Mouse (Mus musculus) mesoderm, embryonic 11.5 days (tissue): ENCODE data around the gene P4ha3.
"Not testable (repeated sequence)": the region's sequence is repeated elsewhere in the genome, so short reads cannot be mapped to it uniquely, and the experiment has no call there.

Experiments used
- DNase-seq: peaks from one replicate; pipeline ENCODE4 v3.0.0-alpha.2; 2012; ENCODE audit warnings: low read depth, low spot score

P4ha3 gene

DNA sequence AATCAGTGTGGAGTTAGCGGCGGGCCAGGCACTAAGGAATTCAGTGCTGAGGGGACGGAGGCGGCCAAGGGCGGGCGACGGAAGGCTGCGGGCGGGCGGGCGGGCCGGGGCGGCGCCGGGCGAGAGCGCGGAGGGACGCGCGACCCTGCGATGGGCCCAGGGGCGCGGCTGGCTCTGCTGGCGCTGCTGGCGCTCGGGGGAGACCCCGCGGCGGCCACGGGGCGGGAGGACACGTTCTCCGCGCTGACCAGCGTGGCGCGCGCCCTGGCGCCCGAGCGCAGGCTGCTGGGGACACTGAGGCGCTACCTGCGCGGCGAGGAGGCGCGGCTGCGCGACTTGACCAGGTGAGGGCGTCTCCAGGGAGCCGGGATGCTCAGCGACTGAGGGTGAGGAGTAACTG, at the start of gene P4ha3:
Gene P4ha3 (plus strand): TSS at position 138 of the 400 bp plus-strand sequence.
- DNase-seq = peak; percentile 32

DNA sequence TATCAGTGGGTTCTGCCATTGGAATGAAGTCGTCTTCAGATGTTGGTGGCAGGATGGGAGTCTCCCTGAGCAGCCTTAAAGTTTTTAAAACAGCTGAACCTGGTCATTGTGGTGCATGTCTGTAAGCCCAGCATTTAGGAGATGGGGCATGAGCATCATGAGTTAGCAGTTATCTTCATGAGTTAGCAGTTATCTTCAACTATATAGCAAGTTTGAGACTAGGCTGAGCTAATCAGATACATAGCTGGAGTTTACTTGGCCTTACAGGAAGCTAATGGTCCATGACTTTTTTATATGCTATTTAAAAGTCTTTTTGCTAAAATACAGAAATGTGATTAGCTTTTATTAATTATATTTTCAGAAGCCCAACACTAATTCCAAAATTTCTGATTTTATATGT, 47.0 kb upstream of the P4ha3 start:
- DNase-seq = no peak

DNA sequence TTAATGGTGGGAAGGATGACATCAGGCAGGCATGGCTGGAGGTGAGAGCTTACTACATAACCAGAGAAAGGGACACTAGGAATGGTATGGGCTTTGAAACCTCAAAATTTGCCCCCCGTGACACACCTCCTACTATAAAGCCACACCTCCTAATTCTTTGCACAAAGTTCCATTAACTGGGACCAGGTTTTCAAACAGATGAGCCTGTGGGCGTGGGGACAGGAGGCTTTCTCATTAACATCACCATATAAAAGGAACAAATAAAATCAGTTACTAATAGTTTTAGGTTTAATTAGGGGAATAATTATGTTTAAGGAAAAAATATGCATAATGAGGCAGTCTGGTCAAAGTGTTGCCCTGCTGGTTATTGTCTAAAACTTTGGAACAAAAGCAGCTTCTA, 44.7 kb upstream of the P4ha3 start:
- no peak for DNase-seq

DNA sequence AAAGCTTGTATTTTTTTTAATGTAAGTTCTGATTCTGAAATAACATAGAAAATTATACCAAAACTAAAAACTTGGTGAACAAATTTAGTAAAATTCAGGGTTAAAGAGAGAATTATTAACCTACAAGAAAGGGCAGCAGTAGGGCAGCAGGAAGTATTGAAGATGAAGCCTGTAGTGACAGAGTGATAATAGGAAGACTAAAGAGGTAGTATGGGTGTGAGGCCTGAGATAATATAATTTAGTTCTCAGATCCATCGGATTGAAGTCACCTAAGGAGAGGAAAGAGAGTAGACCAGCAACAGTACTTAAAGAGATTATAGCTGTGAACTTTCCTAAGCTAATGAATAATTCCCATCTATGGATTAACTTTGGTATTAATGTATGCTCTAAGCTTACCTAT, 42.3 kb upstream of the P4ha3 start:
- DNase-seq = no peak

DNA sequence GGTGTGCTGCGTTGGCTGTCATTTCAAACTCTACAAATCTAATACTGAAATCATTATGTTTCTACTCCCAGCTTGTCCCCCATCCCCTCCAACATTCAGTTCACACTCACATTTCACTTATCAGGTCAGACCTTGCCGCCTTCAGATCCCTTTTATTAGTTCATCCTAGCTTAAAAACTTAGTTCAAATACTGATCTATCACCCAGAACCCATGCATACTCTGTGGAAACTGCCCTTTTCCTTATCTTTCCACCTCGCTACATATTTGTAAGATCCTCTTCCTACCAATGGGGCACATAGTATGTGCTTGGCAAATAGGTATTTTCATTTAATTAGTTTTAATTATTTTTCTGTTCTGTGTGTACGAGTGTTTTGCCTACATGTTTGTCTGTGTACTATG, 41.1 kb upstream of the P4ha3 start:
- no peak for DNase-seq

DNA sequence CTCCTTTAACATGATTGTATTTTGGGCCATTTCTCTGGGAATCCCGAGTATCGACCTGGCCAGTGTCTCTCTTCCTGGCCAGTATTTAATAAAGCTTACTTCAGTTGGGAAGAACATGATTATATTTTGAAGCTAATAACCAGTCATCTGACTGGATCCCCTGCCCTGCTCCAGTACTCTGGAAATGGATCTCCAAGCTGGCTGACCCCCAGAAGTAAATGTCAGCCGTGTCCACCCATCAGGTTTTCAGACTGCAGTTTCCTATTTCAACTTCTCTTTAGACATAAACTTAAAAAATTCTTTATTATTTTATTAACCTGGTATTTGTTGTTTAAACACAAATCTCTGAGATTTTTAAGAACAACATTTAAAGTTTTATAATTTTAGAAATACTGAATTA, 40.1 kb upstream of the P4ha3 start:
- DNase-seq = no peak

DNA sequence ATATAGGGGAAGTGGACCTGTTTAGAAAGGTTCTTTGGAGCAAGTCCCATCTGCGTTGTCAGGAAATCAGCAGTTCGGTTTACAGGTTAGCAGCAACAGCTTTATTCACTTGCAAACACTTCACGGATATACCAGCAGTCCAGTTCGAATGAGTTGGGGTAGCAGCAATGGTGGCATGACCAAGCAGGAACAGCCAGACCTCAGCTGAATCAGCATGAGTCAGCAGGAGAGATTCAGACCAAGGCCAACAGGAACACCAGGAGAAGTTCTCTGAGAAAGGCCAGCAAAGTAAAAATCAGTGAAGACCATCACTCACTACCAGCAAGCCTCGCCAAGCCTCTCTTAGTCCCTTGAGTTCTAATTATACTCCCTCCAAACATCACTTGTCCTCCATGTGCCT, 34.7 kb upstream of the P4ha3 start:
- DNase-seq = no peak

DNA sequence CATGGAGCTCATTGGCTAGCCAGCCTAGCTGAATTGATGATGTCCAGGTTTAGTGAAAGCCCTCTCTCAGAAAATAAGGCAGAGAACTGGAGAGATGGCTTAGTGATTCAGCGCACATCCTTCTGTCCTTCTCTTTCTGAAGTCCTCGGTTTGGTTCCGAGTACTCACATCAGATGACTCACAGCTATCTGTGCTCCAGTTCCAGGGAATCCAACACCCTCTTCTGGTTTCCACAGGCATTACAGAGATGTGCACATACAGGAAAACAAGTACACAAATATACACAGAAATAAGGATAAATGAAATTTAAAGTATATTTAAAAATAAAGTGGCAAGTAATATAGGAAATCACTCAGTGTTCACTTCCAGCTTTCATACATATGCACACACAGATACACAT, 23.0 kb upstream of the P4ha3 start:
- DNase-seq = no peak

DNA sequence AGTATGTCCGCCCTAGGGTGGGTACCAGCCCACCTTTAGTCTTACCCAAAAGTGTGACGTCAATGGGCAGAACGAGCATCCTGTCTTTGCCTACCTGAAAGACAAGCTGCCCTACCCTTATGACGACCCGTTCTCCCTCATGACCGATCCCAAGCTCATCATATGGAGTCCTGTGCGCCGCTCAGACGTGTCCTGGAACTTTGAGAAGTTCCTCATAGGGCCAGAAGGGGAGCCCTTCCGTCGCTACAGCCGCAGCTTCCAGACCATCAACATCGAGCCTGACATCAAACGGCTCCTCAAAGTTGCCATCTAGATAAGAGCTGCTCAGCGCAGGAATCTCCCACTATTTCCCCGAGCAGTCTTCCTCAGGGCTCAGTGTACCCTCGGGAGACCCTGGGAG, 20.4 kb upstream of the P4ha3 start:
- DNase-seq = not testable (repeated sequence)

DNA sequence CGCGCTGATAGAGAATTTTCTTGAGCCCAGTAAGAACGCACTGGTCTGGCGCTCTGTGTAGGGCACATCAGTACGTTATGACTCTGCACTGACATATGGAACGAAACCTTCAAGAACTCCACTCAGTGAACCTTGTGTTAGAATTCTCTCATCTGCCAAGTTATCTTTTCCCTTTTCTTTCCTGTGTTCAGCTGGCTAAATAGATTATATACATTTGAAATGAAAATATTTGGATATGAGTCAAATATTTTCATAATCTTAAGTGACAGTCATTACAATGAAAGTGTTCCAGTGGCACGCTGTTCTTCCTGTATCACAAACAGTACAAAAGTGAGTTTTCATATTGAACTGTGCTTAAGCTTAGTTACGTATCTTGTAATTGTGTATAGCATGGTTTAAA, 13.0 kb upstream of the P4ha3 start:
- DNase-seq = no peak

DNA sequence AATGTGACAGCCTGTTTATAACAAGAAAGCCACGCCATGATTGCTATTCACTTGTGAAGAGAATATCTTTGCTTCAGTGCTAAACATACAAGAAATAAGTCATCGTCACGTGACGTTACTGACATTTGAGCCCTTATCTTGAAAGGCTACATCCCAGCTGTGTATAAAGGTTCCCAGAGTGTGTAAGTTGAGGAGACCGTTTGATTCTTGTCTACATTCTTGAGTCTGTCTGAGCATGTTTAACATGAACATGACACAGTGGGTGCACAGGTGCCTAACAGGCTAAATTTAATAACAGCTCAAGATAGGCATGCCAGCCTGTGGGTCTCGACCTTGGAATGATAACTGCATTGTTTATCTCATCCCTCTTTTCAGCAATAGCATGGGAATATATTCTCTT, 10.8 kb upstream of the P4ha3 start:
- no peak for DNase-seq

DNA sequence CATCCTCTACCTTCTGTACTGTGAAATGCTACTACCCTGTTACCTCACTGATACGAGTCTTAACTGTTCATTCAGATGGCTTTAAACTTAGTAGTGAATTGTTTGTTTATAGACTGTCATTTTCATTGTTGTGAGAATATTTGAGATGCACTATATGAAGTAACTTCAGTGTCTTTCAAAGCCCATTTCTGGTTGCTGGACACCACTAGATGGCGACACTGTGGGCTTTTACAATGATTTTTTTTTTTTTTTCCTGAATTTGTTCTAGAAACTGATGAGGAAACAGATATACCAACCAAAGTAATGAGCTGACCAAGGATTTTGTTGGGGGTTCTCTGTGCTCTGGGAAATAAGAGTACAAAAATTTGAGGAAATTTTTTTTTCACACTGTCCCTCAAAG, 8.9 kb upstream of the P4ha3 start:
- DNase-seq = no peak

DNA sequence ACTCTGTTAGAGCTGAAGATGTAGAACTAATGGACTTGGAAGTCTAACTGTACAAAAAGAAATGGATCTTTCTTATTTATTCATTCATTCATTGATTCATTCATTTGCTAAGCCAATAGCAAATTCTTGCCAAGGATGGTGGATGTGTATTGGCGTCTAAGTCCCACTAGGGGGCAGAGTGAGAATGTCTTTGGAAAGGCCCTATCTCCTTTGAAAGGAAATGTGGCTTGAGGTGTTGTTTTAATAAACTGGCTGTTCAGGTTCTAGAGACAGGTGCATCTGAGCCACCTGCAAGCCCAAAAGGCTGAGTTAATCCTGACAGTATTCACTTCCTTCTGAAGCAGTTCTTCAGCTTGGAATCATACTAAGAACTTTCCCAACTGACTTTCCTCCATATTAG, 5.5 kb upstream of the P4ha3 start:
- DNase-seq = peak; percentile 71

DNA sequence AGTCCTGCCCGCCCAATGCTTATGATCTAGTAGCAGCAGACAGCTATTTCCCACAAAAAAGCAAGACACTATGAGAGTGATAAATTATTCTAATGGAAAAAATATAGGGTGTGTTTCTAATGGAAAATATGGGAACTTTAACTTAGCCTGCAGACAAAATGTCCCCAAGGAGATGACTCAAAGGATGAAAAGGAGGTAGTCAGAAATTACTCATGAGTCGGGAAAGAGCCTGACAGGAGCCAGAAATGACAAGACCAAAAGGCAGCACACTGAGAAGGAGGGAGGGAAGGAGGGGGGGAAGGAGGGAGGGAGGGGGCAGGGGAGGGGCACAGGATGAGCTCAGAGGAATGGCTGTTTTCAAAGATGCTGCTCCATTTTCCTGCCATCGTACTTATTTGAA, 3.7 kb upstream of the P4ha3 start:
- peak; percentile 29 for DNase-seq

DNA sequence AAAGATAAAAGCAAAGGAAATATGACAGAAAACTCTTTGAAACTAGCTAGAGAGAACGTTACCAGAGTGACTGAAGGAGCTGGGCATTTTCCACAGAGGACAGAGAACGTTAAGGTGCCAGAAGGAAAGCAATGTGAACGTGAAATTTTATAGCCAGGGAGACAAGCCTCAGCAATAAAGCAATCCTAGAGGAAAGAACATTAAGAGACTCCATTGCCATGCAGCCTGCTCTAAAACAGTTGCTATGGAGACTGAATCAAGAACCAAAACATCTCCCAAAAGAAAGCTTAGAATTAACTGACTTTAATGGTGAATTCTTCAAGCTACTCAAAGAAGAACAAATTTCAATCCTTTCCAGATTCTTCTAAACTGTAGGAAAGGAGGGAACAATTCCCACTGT, 2.0 kb upstream of the P4ha3 start:
- DNase-seq = peak; percentile 22

DNA sequence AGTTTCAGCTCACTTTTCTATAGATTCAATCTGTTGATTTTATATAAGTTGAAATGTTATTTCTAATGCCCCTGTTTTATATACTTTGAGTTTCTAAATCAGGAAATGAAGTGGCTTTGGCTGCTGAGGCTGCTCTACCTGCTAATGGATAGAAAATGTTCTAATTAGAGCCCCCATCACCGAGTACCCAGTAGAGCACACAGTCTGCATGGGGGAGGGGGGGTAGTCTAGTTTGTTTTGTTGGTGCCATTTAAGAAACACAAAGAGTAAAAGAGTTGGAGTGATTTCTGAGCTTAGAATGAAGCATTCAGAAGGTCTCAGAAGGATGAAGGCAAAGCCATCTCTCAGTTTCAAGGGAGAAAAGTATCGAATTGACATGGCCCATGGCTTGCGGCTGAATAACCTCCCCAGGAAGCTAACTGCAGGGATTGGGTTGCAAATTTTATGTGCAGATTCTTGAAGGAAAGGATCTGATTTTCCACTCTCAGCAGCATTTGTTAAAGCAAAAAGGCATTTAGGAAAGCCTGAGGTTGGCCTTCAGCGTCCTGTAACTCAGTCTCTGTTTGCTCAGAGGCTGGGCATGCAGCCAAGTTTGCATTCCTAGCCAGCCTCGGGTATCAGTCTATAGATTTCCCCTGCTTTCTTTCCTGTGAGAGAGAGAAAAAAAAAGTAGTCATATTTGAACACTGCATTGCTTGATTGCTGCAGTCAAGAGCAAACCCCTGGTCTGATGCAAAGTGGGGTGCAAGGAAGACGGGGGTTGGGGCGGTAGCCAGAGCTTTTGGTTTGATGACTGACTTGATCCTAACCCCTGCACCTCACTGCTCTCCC, 2.6 kb downstream of the P4ha3 start:
- DNase-seq = peak; percentile 80

DNA sequence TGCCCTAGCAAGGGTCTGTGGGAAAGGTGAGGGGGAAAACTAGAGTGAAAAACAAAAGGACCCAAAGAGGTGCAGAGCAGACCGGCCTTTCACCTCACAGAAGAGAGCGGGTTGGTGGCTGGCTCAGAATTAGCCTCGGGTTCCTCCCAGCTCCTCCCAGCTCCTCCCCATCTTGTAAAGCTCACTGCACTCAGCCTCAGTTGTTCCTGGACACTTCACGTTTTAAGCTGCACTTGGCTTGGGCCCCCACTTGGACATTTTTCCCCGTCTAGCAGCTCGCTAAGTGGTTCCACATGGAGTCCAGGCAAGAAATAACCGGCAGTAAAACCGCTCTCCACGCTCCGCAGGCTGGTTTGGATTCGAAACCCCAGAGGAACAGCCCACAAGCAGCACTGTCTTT, 3.3 kb downstream of the P4ha3 start:
- peak; percentile 58 for DNase-seq

DNA sequence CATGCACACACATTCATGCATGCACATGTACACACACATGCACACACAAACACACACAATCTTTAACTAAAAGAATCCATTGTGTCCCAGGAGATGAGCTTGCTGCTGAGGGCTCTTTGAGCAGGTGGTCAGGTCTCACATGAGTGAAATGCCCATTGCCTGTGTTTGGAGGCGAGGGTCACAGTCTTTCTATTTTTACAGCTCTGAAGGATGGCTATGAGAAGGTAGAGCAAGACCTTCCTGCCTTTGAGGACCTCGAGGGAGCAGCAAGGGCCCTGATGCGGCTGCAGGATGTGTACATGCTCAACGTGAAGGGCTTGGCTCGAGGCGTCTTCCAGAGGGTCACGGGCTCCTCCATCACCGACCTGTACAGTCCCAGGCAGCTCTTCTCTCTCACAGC, 8.2 kb downstream of the P4ha3 start:
- DNase-seq = no peak

DNA sequence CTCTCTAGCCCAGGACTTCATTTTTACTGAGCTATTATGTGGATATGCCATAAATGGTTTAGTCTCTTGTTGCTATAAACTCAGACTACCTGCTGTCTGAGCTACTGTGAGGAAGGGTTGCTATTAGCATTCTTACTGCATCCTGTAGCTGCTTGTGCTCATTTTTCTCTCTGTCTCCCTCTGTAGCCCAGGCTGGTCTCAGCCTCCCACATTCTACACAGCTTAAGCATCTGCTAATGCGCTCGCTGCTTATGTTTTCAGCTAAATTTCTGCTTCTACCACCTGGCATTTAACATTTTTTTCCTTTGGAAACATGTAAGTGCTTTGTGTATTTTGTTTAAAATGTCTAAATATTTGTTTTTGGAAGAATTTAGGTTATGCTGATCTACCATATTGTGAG, 10.4 kb downstream of the P4ha3 start:
- no peak for DNase-seq

DNA sequence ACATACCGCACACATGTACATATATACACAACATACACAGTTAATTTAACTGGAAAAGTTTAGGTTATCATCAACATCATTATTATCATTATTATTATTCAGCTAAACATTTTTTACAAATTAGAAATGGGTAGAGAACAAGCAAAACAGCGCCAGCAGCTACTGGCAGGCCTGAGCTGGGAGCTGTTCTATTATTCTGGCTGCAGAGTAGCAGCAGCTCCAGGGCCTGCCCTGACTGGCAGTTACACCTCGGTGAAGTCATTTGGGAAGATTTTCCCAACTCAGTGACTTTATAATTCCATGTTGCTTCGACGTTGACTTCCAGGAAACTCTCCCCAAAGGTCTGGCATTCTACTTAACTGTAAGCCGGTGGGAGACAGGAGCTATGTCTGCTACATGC, 11.4 kb downstream of the P4ha3 start:
- no peak for DNase-seq

DNA sequence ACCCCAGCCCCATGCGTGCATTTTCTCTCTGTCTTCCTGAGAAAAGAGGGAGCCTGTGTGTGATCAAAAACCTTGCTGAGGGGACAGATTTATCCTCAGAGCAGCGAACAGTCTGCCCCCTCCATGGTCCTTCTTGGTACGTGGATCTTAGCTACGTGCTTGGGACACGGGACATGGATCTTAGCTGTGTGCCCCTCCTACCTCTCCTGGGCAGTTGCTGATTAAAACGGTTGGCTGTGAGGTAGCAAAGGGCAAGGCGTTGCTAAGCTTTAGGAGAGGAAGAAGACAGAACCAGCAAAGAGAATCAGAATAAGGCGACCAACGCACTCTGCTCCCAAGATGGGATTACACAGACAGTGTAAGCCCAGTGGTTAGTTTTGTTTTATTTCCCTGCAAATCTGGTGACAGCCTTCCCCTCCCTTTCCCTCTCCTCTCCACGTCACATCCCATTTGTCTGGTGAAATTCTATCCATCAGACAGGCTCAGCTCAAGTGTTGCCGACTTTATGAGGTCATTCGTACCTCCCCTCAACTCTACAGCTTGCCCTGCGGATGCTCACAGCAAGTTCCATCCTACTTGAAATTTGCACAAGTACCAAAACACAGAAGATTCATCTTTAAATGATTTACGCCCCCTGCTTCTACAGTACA, 13.7 kb downstream of the P4ha3 start:
- peak; percentile 41 for DNase-seq

DNA sequence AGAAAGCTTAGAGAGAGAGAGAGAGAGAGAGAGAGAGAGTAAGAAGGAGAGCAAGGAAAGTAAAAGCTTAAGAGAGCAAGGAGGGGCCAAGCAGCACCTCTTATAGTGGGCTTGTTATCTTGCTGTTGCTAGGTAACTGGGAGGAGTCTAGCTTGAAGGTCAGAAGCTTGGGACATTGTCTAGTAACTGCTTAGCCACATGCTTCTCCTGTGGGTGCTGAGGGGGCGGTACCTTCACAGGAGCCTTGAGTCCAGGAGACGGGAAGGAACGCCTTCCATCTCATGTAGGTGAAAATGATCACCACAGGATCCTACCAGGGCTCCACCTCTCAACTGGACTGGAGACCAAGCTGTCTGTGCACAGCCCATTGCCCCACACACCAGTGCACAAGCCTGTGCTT, 16.1 kb downstream of the P4ha3 start:
- no peak for DNase-seq

DNA sequence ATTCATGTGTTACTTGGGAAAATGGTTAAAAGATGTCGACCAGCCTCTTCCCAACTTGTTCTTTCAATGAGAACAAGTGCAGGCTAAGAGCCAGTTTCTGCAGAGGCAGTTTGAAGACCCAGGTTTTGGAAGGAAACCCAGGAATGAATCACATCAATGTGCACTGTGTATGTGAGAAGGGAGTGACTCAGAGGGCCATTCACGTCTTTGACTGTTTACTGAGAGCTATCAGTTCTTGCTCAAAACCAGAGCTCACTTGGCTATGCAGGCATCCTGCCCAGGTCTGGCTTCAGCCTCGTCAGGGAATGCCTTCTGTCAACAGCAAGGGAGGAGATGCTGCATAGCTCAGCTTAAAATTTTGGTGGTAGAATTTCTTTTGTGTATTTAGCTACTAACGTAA, 17.0 kb downstream of the P4ha3 start:
- DNase-seq = no peak
